Mouse (Mus musculus) hindbrain, embryonic 10.5 days (tissue): ENCODE measurements around the gene Rexo2. TPM values are rescaled to one million over a fixed set of nuclear protein-coding genes. Genes with fewer than 3 reads are reported as not detected.
"Not testable (repeated sequence)": the region's sequence is repeated elsewhere in the genome, so short reads cannot be mapped to it uniquely, and the experiment has no call there.

Source experiments
- DNase-seq: peaks from one replicate; pipeline ENCODE4 v3.0.0-alpha.2; 2017; ENCODE audit warnings: low spot score
- H3K27ac ChIP-seq: fragments of 300-500 bp; sonication (generic); 2 replicates; pipeline ENCODE4 v1.5.1; 2016; ENCODE audit warnings: mild to moderate bottlenecking, moderate library complexity
- H3K27me3 ChIP-seq: fragments of 300-500 bp; sonication (generic); 2 replicates; pipeline ENCODE4 v1.6.1; 2016; ENCODE audit warnings: mild to moderate bottlenecking; ENCODE audit not compliant: poor library complexity, insufficient read depth, severe bottlenecking
- H3K36me3 ChIP-seq: fragments of 300-500 bp; sonication (generic); 2 replicates; pipeline ENCODE4 v1.6.1; 2016; ENCODE audit warnings: mild to moderate bottlenecking, moderate library complexity
- H3K4me1 ChIP-seq: fragments of 300-500 bp; sonication (generic); replicated peaks from 2 replicates; pipeline ENCODE4 v1.6.1; 2016; ENCODE audit warnings: mild to moderate bottlenecking
- H3K4me3 ChIP-seq: fragments of 300-500 bp; sonication (generic); 2 replicates; pipeline ENCODE4 v1.5.1; 2016; ENCODE audit warnings: mild to moderate bottlenecking, moderate library complexity
- H3K9me3 ChIP-seq: fragments of 300-500 bp; sonication (generic); 2 replicates; pipeline ENCODE4 v1.6.1; 2016; ENCODE audit warnings: mild to moderate bottlenecking, moderate library complexity
- WGBS: fragments of 180-500 bp; shearing (Covaris S2); methylation state at CpG from one replicate; pipeline ENCODE4 v1.1.7; 2016; 5-methylcytosine and 5-hydroxymethylcytosine counted together
- polyA plus RNA-seq: library from polyadenylated mRNA; unstranded; fragments of >200 nt; fragmentation: Nextera tagmentation; extraction: Ambion mirVana; gene quantifications from 2 replicates; pipeline ENCODE4 v1.2.1, GENCODE M21; 2016

Gene Rexo2
- polyA plus RNA-seq, 1 experiment from 2014 or later, result 99.2 TPM

GRCm38 (mm10) chr9:48494817-48495547 lies 14.6 kb upstream of the Rexo2 start, which contains the start of the genes Rbm7 and Gm5617:
Gene Rbm7, minus strand, starts transcription at chr9:48495299.
Gene Gm5617, plus strand, starts transcription at chr9:48495442.
- H3K4me3 ChIP-seq, result peak within 1 kb of the TSS; percentile 91
- peaks cover 37% of the 10 kb centered on the region for H3K36me3 ChIP-seq
- H3K27me3 ChIP-seq, result no peaks in the 10 kb centered on the region
- DNase-seq, result peak; percentile 94
- no peaks in the 10 kb centered on the region for H3K9me3 ChIP-seq
- peaks cover 21% of the 10 kb centered on the region for H3K4me1 ChIP-seq
- WGBS, result under 1% methylated on average over 72 of the region's 72 CpGs
- H3K27ac ChIP-seq, result peak within 1 kb of the TSS; percentile 96

- peak; percentile 16 for DNase-seq
- 39% methylated on average over 20 of the region's 20 CpGs for WGBS
- H3K36me3 ChIP-seq, result peaks cover 20% of the 10 kb centered on the region
- H3K9me3 ChIP-seq, result no peaks in the 10 kb centered on the region
- peaks cover 10% of the 10 kb centered on the region; the same call in 1 of the 2 replicates for H3K4me1 ChIP-seq
- H3K27me3 ChIP-seq, result 0 out of 2 replicates have a peak, but pooled peaks cover 4% of the 10 kb centered on the region
- 0 out of 2 replicates have a peak overlapping the region, but pooled peaks have one; percentile 13 for H3K27ac ChIP-seq
- peak overlapping the region; percentile 73 for H3K4me3 ChIP-seq
Observed at GRCm38 (mm10) chr9:48481214-48482134, 1.1 kb upstream of the Rexo2 start.

GRCm38 (mm10) chr9:48479838-48480410 lies 499 bp downstream of the Rexo2 start:
- DNase-seq, result no peak
- 0 out of 2 replicates have a peak, but pooled peaks cover 4% of the 10 kb centered on the region for H3K27me3 ChIP-seq
- H3K9me3 ChIP-seq, result no peaks in the 10 kb centered on the region
- peaks cover 23% of the 10 kb centered on the region for H3K36me3 ChIP-seq
- peak overlapping the region; percentile 88 for H3K27ac ChIP-seq
- peaks cover 10% of the 10 kb centered on the region; the same call in 1 of the 2 replicates for H3K4me1 ChIP-seq
- WGBS, result 6% methylated on average over 25 of the region's 25 CpGs
- peak overlapping the region; percentile 73 for H3K4me3 ChIP-seq

- 91% methylated on average over 4 of the region's 4 CpGs for WGBS
- Histone ChIP-seq H3K4me3 (no peak overlapping the region), H3K36me3 (peaks cover 29% of the 10 kb centered on the region), H3K27ac (no peak overlapping the region), H3K27me3 (0 out of 2 replicates have a peak, but pooled peaks cover 4% of the 10 kb centered on the region), H3K9me3 (no peaks in the 10 kb centered on the region), H3K4me1 (peaks cover 10% of the 10 kb centered on the region; the same call in 1 of the 2 replicates)
- DNase-seq, result no peak
Observed at GRCm38 (mm10) chr9:48478808-48479207, 1.6 kb downstream of the Rexo2 start.

GRCm38 (mm10) chr9:48476236-48477165 lies 3.9 kb downstream of the Rexo2 start:
- H3K4me3 ChIP-seq, result no peak overlapping the region
- no peak for DNase-seq
- H3K27ac ChIP-seq, result no peak overlapping the region
- H3K4me1 ChIP-seq, result peaks cover 10% of the 10 kb centered on the region; the same call in 1 of the 2 replicates
- peaks cover 43% of the 10 kb centered on the region for H3K36me3 ChIP-seq
- no peaks in the 10 kb centered on the region for H3K27me3 ChIP-seq
- H3K9me3 ChIP-seq, result no peaks in the 10 kb centered on the region
- WGBS, result 90% methylated on average over 10 of the region's 10 CpGs

- Histone ChIP-seq H3K4me1 (no peaks in the 10 kb centered on the region), H3K9me3 (no peaks in the 10 kb centered on the region), H3K27me3 (no peaks in the 10 kb centered on the region), H3K36me3 (peaks cover 43% of the 10 kb centered on the region), H3K4me3 (no peak overlapping the region), H3K27ac (no peak overlapping the region)
- 93% methylated on average over 9 of the region's 9 CpGs for WGBS
- no peak for DNase-seq
Observed at GRCm38 (mm10) chr9:48474367-48474766, 6.1 kb downstream of the Rexo2 start.

GRCm38 (mm10) chr9:48473131-48473530 lies 7.3 kb downstream of the Rexo2 start:
- H3K4me3 ChIP-seq, result no peak overlapping the region
- H3K27me3 ChIP-seq, result no peaks in the 10 kb centered on the region
- DNase-seq, result no peak
- 94% methylated on average over 12 of the region's 12 CpGs for WGBS
- peaks cover 50% of the 10 kb centered on the region for H3K36me3 ChIP-seq
- no peaks in the 10 kb centered on the region for H3K4me1 ChIP-seq
- H3K27ac ChIP-seq, result no peak overlapping the region
- no peaks in the 10 kb centered on the region for H3K9me3 ChIP-seq

GRCm38 (mm10) chr9:48472441-48473025 lies 7.9 kb downstream of the Rexo2 start:
- no peaks in the 10 kb centered on the region for H3K9me3 ChIP-seq
- WGBS, result 90% methylated on average over 15 of the region's 15 CpGs

GRCm38 (mm10) chr9:48467471-48467870 lies 13.0 kb downstream of the Rexo2 start:
- not testable (repeated sequence) for DNase-seq, H3K9me3 ChIP-seq, H3K4me3 ChIP-seq, H3K27me3 ChIP-seq, H3K4me1 ChIP-seq, H3K27ac ChIP-seq
- peaks cover 34% of the 10 kb centered on the region for H3K36me3 ChIP-seq
- WGBS, result 98% methylated on average over 5 of the region's 5 CpGs

More at GRCm38 (mm10) chr9:48472441-48473025, 7.9 kb downstream of the Rexo2 start:
- Histone ChIP-seq H3K4me3 (no peak overlapping the region), H3K27ac (no peak overlapping the region), H3K36me3 (peaks cover 51% of the 10 kb centered on the region), H3K27me3 (no peaks in the 10 kb centered on the region), H3K4me1 (no peaks in the 10 kb centered on the region)
- DNase-seq, result no peak

- 69% methylated on average over 3 of the region's 3 CpGs for WGBS
- peak; percentile 57 for DNase-seq
- Histone ChIP-seq H3K4me1 (no peaks in the 10 kb centered on the region), H3K27ac (no peak overlapping the region), H3K27me3 (no peaks in the 10 kb centered on the region), H3K9me3 (peaks cover 6% of the 10 kb centered on the region; the same call in 1 of the 2 replicates), H3K36me3 (peaks cover 29% of the 10 kb centered on the region), H3K4me3 (no peak overlapping the region)
Observed at GRCm38 (mm10) chr9:48466804-48467203, 13.6 kb downstream of the Rexo2 start.

- peaks cover 6% of the 10 kb centered on the region; the same call in 1 of the 2 replicates for H3K9me3 ChIP-seq
- no peaks in the 10 kb centered on the region for H3K27me3 ChIP-seq
- no peak overlapping the region for H3K27ac ChIP-seq
- 96% methylated on average over 3 of the region's 3 CpGs for WGBS
- DNase-seq, result no peak
- peaks cover 29% of the 10 kb centered on the region for H3K36me3 ChIP-seq
- no peak overlapping the region for H3K4me3 ChIP-seq
- H3K4me1 ChIP-seq, result no peaks in the 10 kb centered on the region
Observed at GRCm38 (mm10) chr9:48465671-48466070, 14.8 kb downstream of the Rexo2 start.
